Mouse (Mus musculus): ENCODE results near the gene Cep131. TPM values are rescaled to one million over a fixed set of nuclear protein-coding genes. Genes with fewer than 3 reads are reported as not detected.

Gene Cep131
- polyA plus RNA-seq, 1 experiment from 2014 or later = 14.5 TPM

DNA sequence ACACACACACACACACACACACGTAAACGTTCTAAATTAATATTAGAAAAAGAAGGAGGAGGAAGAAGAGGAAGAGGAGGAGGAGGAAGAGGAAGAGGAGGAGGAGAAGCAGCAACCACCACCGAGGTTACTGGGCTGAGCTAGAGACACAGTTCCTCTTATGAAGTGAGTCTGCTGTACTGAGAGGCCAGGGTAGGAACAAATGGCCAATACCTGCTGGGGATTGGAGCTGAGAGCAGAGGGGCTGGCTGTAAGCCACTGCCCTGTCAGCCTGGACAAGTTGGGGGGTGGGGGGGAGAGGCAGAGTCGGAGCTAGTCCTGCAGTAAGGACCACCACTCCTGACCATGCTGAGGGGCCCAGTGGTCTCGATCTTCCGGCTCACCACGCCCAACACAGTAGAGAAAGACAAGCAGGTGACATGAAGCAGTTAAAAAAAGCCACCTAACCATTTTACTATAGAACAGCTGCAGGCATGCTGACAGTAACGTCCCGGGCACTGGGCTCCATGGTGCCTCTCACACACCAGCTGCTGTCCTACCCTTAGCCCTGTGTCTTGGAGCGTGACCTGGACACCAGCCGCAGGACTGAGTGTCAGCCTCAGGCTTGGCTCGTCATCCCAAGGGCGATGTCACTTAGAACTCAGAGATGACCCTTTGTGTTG, 22.5 kb downstream of the Cep131 start:
- no peak for ATAC-seq (replicated peaks; ENCODE audit: extremely low read depth, insufficient read depth, low FRiP score)
- Histone ChIP-seq H3K9ac (ENCODE audit: low read length) (no peak overlapping the region), H3K27me3 (ENCODE audit: control insufficient read depth, insufficient read depth, low read length) (no peaks in the 10 kb centered on the region), H3K36me3 (ENCODE audit: control insufficient read depth, insufficient read depth) (0 out of 2 replicates have a peak, but pooled peaks cover 3% of the 10 kb centered on the region), H3K9me3 (replicated peaks; ENCODE audit: control insufficient read depth, low read length) (no peaks in the 10 kb centered on the region), H3K4me3 (ENCODE audit: low read length) (no peak overlapping the region), H3K4me2 (ENCODE audit: low read depth, low read length) (no peak overlapping the region), H3K27ac (ENCODE audit: low read length) (no peak overlapping the region), H3K4me1 (ENCODE audit: control insufficient read depth, insufficient read depth, low read length) (no peaks in the 10 kb centered on the region)
- 79% methylated on average over 13 of the region's 13 CpGs for WGBS

DNA sequence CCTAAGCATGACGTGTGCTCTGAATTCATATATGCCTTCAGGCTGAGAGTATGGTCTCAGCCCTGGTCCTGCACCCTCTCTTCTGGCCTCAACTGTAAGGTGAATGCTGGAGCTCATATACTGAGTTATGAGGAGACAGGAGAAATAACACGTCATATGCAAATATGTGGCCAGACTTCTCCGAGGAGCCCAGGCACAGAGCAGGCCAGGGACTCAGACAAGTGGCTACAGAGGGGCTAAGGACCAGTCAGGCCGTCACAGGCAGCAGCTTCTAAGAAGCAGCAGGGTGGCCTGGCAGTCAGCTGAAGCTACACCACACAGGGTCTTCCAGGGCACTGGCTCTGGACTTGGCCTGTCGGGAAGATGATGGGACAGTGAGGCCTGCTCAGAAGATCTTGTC, 23.3 kb downstream of the Cep131 start:
- 78% methylated on average over 5 of the region's 5 CpGs for WGBS
- Histone ChIP-seq H3K4me2 (ENCODE audit: low read depth, low read length) (no peak overlapping the region), H3K27ac (ENCODE audit: low read length) (no peak overlapping the region), H3K27me3 (ENCODE audit: control insufficient read depth, insufficient read depth, low read length) (no peaks in the 10 kb centered on the region), H3K4me1 (ENCODE audit: control insufficient read depth, insufficient read depth, low read length) (no peaks in the 10 kb centered on the region), H3K4me3 (ENCODE audit: low read length) (no peak overlapping the region), H3K9me3 (replicated peaks; ENCODE audit: control insufficient read depth, low read length) (no peaks in the 10 kb centered on the region), H3K36me3 (ENCODE audit: control insufficient read depth, insufficient read depth) (0 out of 2 replicates have a peak, but pooled peaks cover 3% of the 10 kb centered on the region), H3K9ac (ENCODE audit: low read length) (no peak overlapping the region)
- ATAC-seq (replicated peaks; ENCODE audit: extremely low read depth, insufficient read depth, low FRiP score) = no peak

DNA sequence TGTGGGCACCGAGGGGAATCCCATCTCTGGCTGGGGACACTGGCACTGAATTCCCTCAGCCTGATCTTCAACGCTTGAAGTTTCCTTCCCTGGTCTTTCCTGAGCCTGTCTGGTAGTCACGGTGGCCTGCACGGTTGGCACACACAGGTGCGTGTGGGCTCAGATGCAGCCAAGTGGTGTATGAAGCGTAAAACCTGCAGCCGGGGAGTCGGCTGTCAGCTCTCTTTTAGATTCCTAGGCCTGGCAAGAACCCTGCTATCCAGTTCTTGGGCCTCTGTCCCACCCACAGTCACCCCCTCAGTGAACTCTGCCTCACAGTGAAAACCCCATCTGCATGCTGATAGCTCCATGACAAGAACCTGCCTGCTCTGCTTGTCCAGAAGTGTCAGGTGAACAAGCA, 26.0 kb downstream of the Cep131 start:
- Histone ChIP-seq H3K27ac (ENCODE audit: low read length) (no peak overlapping the region), H3K9ac (ENCODE audit: low read length) (no peak overlapping the region), H3K9me3 (replicated peaks; ENCODE audit: control insufficient read depth, low read length) (0 out of 2 replicates have a peak, but pooled peaks cover 2% of the 10 kb centered on the region), H3K36me3 (ENCODE audit: control insufficient read depth, insufficient read depth) (no peaks in the 10 kb centered on the region), H3K4me2 (ENCODE audit: low read depth, low read length) (no peak overlapping the region), H3K27me3 (ENCODE audit: control insufficient read depth, insufficient read depth, low read length) (no peaks in the 10 kb centered on the region), H3K4me1 (ENCODE audit: control insufficient read depth, insufficient read depth, low read length) (no peaks in the 10 kb centered on the region), H3K4me3 (ENCODE audit: low read length) (no peak overlapping the region)
- WGBS = 78% methylated on average over 8 of the region's 8 CpGs
- no peak for ATAC-seq (replicated peaks; ENCODE audit: extremely low read depth, insufficient read depth, low FRiP score)

DNA sequence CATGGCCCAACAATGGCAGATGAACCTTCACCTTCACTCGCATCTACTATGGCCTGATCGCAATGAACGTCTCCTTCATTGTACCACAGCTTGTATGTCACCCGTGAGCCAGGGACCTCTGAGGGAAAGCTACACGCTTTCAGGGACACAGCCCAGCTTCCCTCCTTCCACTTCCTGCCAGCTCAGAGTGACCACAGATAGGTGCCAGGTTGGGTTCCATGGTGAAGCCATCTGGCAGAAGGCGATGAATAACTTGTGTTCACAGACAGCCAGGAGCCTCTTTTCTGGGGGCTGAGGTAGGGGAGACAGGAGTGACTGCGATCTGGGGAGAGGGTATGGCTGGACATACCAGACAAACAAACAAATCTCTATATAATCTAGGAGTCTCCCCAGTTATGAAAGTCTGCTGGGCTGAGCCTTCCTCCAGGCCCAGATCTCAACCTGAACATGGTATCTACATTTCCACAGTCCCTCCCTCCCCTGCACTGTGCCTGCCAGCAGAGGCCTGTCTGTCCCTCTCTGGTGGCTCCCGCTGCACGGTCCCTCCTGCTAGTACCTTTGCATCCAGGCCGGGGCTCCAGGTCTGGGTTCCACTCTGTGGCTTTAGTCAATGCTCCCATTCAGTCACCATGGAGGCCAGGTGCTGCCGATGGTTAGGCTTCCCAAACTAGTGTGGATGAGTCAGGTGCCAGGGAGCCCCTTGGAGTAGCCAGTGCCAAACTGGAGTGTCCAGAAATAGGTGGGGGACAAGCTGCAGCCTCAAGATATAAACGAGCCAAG, 30.5 kb downstream of the Cep131 start:
- H3K9me3 ChIP-seq (replicated peaks; ENCODE audit: control insufficient read depth, low read length) = 0 out of 2 replicates have a peak, but pooled peaks cover 2% of the 10 kb centered on the region
- no peak for ATAC-seq (replicated peaks; ENCODE audit: extremely low read depth, insufficient read depth, low FRiP score)
- no peak overlapping the region for H3K27ac ChIP-seq (ENCODE audit: low read length)
- H3K4me1 ChIP-seq (ENCODE audit: control insufficient read depth, insufficient read depth, low read length) = peaks cover 9% of the 10 kb centered on the region
- H3K4me3 ChIP-seq (ENCODE audit: low read length) = no peak overlapping the region
- H3K4me2 ChIP-seq (ENCODE audit: low read depth, low read length) = no peak overlapping the region
- no peaks in the 10 kb centered on the region for H3K36me3 ChIP-seq (ENCODE audit: control insufficient read depth, insufficient read depth)
- no peak overlapping the region for H3K9ac ChIP-seq (ENCODE audit: low read length)
- no peaks in the 10 kb centered on the region for H3K27me3 ChIP-seq (ENCODE audit: control insufficient read depth, insufficient read depth, low read length)
- WGBS = 76% methylated on average over 12 of the region's 12 CpGs

DNA sequence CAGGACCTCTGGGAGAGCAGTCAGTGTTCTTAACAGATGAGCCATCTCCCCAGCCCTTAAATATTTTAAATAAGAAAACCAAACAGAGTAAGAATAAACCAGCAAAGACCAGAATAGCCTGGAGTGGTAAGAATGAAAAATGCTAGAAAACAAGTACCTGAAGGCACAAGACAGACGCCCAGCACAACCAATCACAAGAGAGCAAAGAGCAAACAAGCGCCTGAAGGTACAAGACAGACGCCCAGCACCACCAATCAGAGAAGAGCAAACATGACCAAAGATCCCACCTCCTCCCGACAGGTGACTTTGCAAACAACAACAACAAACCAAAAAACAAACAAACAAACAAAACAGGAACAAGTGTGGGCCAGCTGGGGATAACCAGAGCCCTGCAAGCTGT, 32.8 kb downstream of the Cep131 start:
- H3K9me3 ChIP-seq (replicated peaks; ENCODE audit: control insufficient read depth, low read length) = 0 out of 2 replicates have a peak, but pooled peaks cover 2% of the 10 kb centered on the region
- H3K4me1 ChIP-seq (ENCODE audit: control insufficient read depth, insufficient read depth, low read length) = peaks cover 12% of the 10 kb centered on the region
- no peak overlapping the region for H3K27ac ChIP-seq (ENCODE audit: low read length)
- no peak overlapping the region for H3K4me2 ChIP-seq (ENCODE audit: low read depth, low read length)
- H3K4me3 ChIP-seq (ENCODE audit: low read length) = no peak overlapping the region
- H3K9ac ChIP-seq (ENCODE audit: low read length) = no peak overlapping the region
- H3K36me3 ChIP-seq (ENCODE audit: control insufficient read depth, insufficient read depth) = no peaks in the 10 kb centered on the region
- no peak for ATAC-seq (replicated peaks; ENCODE audit: extremely low read depth, insufficient read depth, low FRiP score)
- 85% methylated on average over 4 of the region's 4 CpGs for WGBS
- peaks cover 3% of the 10 kb centered on the region for H3K27me3 ChIP-seq (ENCODE audit: control insufficient read depth, insufficient read depth, low read length)

DNA sequence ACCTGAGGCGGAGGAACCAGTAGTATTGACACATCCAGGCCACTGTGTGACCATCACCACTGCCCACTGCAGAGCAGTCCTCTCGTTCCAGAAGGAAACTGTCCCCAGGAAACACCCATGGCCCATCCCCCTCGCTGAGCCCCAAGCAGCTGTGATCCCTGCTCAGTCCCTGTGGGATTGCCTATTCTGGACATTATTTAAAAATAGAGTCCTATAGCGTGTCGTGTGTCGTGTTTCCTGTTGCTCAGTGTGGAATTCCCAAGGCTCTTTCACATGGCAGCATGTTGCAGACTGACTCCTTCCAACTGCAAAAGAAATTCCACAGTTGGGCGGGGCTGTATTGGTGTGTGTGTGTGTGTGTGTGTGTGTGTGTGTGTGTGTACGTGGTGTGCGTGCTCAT, 34.4 kb downstream of the Cep131 start:
- H3K4me3 ChIP-seq (ENCODE audit: low read length) = no peak overlapping the region
- ATAC-seq (replicated peaks; ENCODE audit: extremely low read depth, insufficient read depth, low FRiP score) = 0 out of 2 replicates have a peak, but pooled peaks have one; percentile 39
- WGBS = 50% methylated on average over 9 of the region's 9 CpGs
- no peak overlapping the region for H3K27ac ChIP-seq (ENCODE audit: low read length)
- no peak overlapping the region for H3K4me2 ChIP-seq (ENCODE audit: low read depth, low read length)
- no peak overlapping the region for H3K9ac ChIP-seq (ENCODE audit: low read length)
- H3K4me1 ChIP-seq (ENCODE audit: control insufficient read depth, insufficient read depth, low read length) = peaks cover 15% of the 10 kb centered on the region
- peaks cover 19% of the 10 kb centered on the region for H3K27me3 ChIP-seq (ENCODE audit: control insufficient read depth, insufficient read depth, low read length)
- H3K36me3 ChIP-seq (ENCODE audit: control insufficient read depth, insufficient read depth) = no peaks in the 10 kb centered on the region
- H3K9me3 ChIP-seq (replicated peaks; ENCODE audit: control insufficient read depth, low read length) = no peaks in the 10 kb centered on the region

DNA sequence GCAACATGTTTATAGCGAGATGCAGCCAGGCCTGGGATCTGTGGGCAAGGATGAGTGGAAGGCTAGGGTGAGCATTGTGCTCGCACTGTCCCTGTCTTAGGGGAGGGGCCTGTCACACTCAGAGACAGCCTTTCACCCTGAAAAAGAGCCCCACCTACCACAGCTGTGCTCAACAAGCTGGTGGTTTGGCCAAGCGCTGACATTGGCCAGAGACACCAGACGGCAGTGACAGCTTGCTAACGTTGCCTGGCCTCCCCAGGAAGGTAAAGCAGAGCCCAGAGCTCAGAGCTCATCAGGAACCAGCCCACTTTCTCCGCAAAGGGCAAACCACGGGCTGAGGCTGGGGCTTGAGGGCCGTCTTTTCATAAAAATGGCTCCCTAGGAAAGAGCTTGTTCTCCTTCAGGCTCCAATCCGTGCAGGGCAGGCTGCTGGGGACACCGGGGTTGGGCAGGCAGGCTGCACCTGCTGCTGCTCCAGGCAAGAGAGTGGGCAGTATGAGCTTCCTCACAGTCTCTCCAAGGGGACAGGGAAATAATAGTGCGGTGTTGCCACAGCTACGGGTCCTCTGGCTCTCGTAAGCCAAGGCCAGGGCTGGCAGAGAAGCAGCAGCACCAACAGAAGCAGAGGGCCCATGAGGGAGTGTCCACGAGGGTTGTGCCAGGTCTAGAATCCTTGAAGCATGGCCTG, 35.4 kb downstream of the Cep131 start:
- Histone ChIP-seq H3K4me1 (ENCODE audit: control insufficient read depth, insufficient read depth, low read length) (peaks cover 15% of the 10 kb centered on the region), H3K4me3 (ENCODE audit: low read length) (no peak overlapping the region), H3K27me3 (ENCODE audit: control insufficient read depth, insufficient read depth, low read length) (peaks cover 27% of the 10 kb centered on the region), H3K36me3 (ENCODE audit: control insufficient read depth, insufficient read depth) (no peaks in the 10 kb centered on the region), H3K4me2 (ENCODE audit: low read depth, low read length) (no peak overlapping the region), H3K9me3 (replicated peaks; ENCODE audit: control insufficient read depth, low read length) (no peaks in the 10 kb centered on the region), H3K27ac (ENCODE audit: low read length) (no peak overlapping the region), H3K9ac (ENCODE audit: low read length) (no peak overlapping the region; the same call in 1 of the 2 replicates)
- no peak for ATAC-seq (replicated peaks; ENCODE audit: extremely low read depth, insufficient read depth, low FRiP score)
- WGBS = 47% methylated on average over 14 of the region's 14 CpGs

DNA sequence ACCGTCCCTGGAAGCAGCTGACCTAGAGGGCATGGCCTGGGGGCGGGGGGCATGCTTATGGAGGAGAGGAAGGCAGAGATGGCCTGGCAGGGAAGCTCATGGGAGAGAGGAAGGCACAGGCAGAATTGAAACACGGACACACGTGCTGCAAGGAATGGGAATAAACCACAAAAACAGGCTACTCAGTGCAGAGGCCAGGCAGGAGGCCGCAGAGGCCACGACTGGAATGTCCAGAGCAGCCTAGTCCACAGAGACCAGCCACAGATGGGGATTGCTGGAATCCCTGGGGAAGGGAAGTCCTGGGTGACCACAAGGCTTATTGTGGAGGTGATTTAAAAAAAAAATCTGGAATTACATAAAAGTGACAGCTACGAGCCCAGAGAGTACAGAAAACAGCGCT, 37.6 kb downstream of the Cep131 start:
- WGBS = 85% methylated on average over 8 of the region's 8 CpGs
- peaks cover 35% of the 10 kb centered on the region for H3K27me3 ChIP-seq (ENCODE audit: control insufficient read depth, insufficient read depth, low read length)

DNA sequence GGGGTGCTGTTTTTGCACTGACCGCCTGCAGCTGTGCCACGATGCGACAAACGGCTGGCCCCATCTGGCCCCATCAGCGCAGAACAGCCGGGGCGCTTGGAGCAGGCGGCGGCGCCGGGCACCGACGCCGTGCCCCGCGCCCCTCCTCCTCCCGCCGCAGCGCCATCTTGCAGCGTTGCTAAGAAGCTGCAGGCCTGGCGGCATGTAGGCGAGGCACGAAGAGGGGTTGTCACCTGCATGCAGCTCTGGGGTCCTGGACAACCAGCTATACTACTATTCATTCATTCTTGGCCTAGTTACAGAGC, 38.4 kb downstream of the Cep131 start:
- H3K4me3 ChIP-seq (ENCODE audit: low read length) = no peak overlapping the region; the same call in 1 of the 2 replicates
- no peak overlapping the region for H3K27ac ChIP-seq (ENCODE audit: low read length)
- H3K4me2 ChIP-seq (ENCODE audit: low read depth, low read length) = 0 out of 2 replicates have a peak overlapping the region, but pooled peaks have one; percentile 10
- H3K4me1 ChIP-seq (ENCODE audit: control insufficient read depth, insufficient read depth, low read length) = peaks cover 15% of the 10 kb centered on the region
- no peaks in the 10 kb centered on the region for H3K36me3 ChIP-seq (ENCODE audit: control insufficient read depth, insufficient read depth)
- ATAC-seq (replicated peaks; ENCODE audit: extremely low read depth, insufficient read depth, low FRiP score) = no peak
- no peak overlapping the region for H3K9ac ChIP-seq (ENCODE audit: low read length)
- H3K27me3 ChIP-seq (ENCODE audit: control insufficient read depth, insufficient read depth, low read length) = peaks cover 35% of the 10 kb centered on the region
- no peaks in the 10 kb centered on the region for H3K9me3 ChIP-seq (replicated peaks; ENCODE audit: control insufficient read depth, low read length)
- 9% methylated on average over 22 of the region's 23 CpGs for WGBS

More for the DNA sequence above, 37.6 kb downstream of the Cep131 start:
- no peak for ATAC-seq (replicated peaks; ENCODE audit: extremely low read depth, insufficient read depth, low FRiP score)
- Histone ChIP-seq H3K27ac (ENCODE audit: low read length) (no peak overlapping the region), H3K36me3 (ENCODE audit: control insufficient read depth, insufficient read depth) (no peaks in the 10 kb centered on the region), H3K4me3 (ENCODE audit: low read length) (no peak overlapping the region), H3K4me2 (ENCODE audit: low read depth, low read length) (no peak overlapping the region), H3K9me3 (replicated peaks; ENCODE audit: control insufficient read depth, low read length) (no peaks in the 10 kb centered on the region), H3K9ac (ENCODE audit: low read length) (no peak overlapping the region), H3K4me1 (ENCODE audit: control insufficient read depth, insufficient read depth, low read length) (peaks cover 15% of the 10 kb centered on the region)
